Mouse (Mus musculus): ENCODE measurements around the gene Ergic1. TPM values are rescaled to one million over a fixed set of nuclear protein-coding genes. Genes with fewer than 3 reads are reported as not detected.

Ergic1 gene
- polyA plus RNA-seq, 1 experiment from 2014 or later: 135 TPM

GRCm38 (mm10) chr17:26699819-26700616, 138.7 kb downstream of the Ergic1 start:
- Histone ChIP-seq H3K4me2 (ENCODE audit: low read length) (no peak overlapping the region), H3K27me3 (replicated peaks; ENCODE audit: control insufficient read depth, insufficient read depth, low read length) (no peaks in the 10 kb centered on the region), H3K36me3 (ENCODE audit: control insufficient read depth, insufficient read depth, low read length) (peaks cover 43% of the 10 kb centered on the region), H3K9ac (ENCODE audit: low read length) (no peak overlapping the region), H3K27ac (ENCODE audit: low read depth) (no peak overlapping the region), H3K4me1 (replicated peaks; ENCODE audit: control insufficient read depth, insufficient read depth, low read length) (no peaks in the 10 kb centered on the region), H3K9me3 (ENCODE audit: control insufficient read depth, low read length) (peaks cover 3% of the 10 kb centered on the region; the same call in 1 of the 2 replicates), H3K4me3 (ENCODE audit: low read depth, low read length) (no peak overlapping the region)
- DNase-seq (ENCODE audit: low spot score) (no peak), ATAC-seq (replicated peaks; ENCODE audit: low FRiP score, low TSS enrichment, low read depth) (no peak)
- 87% methylated on average over 10 of the region's 10 CpGs for WGBS

- 84% methylated on average over 13 of the region's 13 CpGs for WGBS
- DNase-seq (ENCODE audit: low spot score): no peak
- no peak overlapping the region for H3K9ac ChIP-seq (ENCODE audit: low read length)
- H3K4me2 ChIP-seq (ENCODE audit: low read length): no peak overlapping the region
- no peak overlapping the region for H3K27ac ChIP-seq (ENCODE audit: low read depth)
- no peaks in the 10 kb centered on the region for H3K4me1 ChIP-seq (replicated peaks; ENCODE audit: control insufficient read depth, insufficient read depth, low read length)
- no peak for ATAC-seq (replicated peaks; ENCODE audit: low FRiP score, low TSS enrichment, low read depth)
- no peaks in the 10 kb centered on the region for H3K27me3 ChIP-seq (replicated peaks; ENCODE audit: control insufficient read depth, insufficient read depth, low read length)
- peaks cover 3% of the 10 kb centered on the region; the same call in 1 of the 2 replicates for H3K9me3 ChIP-seq (ENCODE audit: control insufficient read depth, low read length)
- peaks cover 33% of the 10 kb centered on the region for H3K36me3 ChIP-seq (ENCODE audit: control insufficient read depth, insufficient read depth, low read length)
- H3K4me3 ChIP-seq (ENCODE audit: low read depth, low read length): no peak overlapping the region
Observed at GRCm38 (mm10) chr17:26701565-26701964, 140.3 kb downstream of the Ergic1 start.

- DNase-seq (ENCODE audit: low spot score): no peak
- no peak overlapping the region for H3K4me3 ChIP-seq (ENCODE audit: low read depth, low read length)
- 81% methylated on average over 4 of the region's 4 CpGs for WGBS
- no peak overlapping the region for H3K27ac ChIP-seq (ENCODE audit: low read depth)
- no peak for ATAC-seq (replicated peaks; ENCODE audit: low FRiP score, low TSS enrichment, low read depth)
- no peak overlapping the region for H3K9ac ChIP-seq (ENCODE audit: low read length)
- no peaks in the 10 kb centered on the region for H3K4me1 ChIP-seq (replicated peaks; ENCODE audit: control insufficient read depth, insufficient read depth, low read length)
- peaks cover 3% of the 10 kb centered on the region; the same call in 1 of the 2 replicates for H3K9me3 ChIP-seq (ENCODE audit: control insufficient read depth, low read length)
- H3K27me3 ChIP-seq (replicated peaks; ENCODE audit: control insufficient read depth, insufficient read depth, low read length): no peaks in the 10 kb centered on the region
- H3K4me2 ChIP-seq (ENCODE audit: low read length): no peak overlapping the region
- H3K36me3 ChIP-seq (ENCODE audit: control insufficient read depth, insufficient read depth, low read length): peaks cover 23% of the 10 kb centered on the region
Observed at GRCm38 (mm10) chr17:26702621-26703020, 141.3 kb downstream of the Ergic1 start.

- H3K4me2 ChIP-seq (ENCODE audit: low read length): no peak overlapping the region
- 83% methylated on average over 4 of the region's 4 CpGs for WGBS
- H3K4me3 ChIP-seq (ENCODE audit: low read depth, low read length): no peak overlapping the region
- H3K9me3 ChIP-seq (ENCODE audit: control insufficient read depth, low read length): peaks cover 3% of the 10 kb centered on the region; the same call in 1 of the 2 replicates
- no peak overlapping the region for H3K9ac ChIP-seq (ENCODE audit: low read length)
- no peaks in the 10 kb centered on the region for H3K27me3 ChIP-seq (replicated peaks; ENCODE audit: control insufficient read depth, insufficient read depth, low read length)
- no peak overlapping the region for H3K27ac ChIP-seq (ENCODE audit: low read depth)
- no peaks in the 10 kb centered on the region for H3K4me1 ChIP-seq (replicated peaks; ENCODE audit: control insufficient read depth, insufficient read depth, low read length)
- DNase-seq (ENCODE audit: low spot score) (no peak), ATAC-seq (replicated peaks; ENCODE audit: low FRiP score, low TSS enrichment, low read depth) (no peak)
- H3K36me3 ChIP-seq (ENCODE audit: control insufficient read depth, insufficient read depth, low read length): peaks cover 17% of the 10 kb centered on the region
Observed at GRCm38 (mm10) chr17:26703671-26704070, 142.4 kb downstream of the Ergic1 start.

- Histone ChIP-seq H3K4me3 (ENCODE audit: low read depth, low read length) (no peak overlapping the region), H3K27ac (ENCODE audit: low read depth) (no peak overlapping the region), H3K4me1 (replicated peaks; ENCODE audit: control insufficient read depth, insufficient read depth, low read length) (no peaks in the 10 kb centered on the region), H3K27me3 (replicated peaks; ENCODE audit: control insufficient read depth, insufficient read depth, low read length) (no peaks in the 10 kb centered on the region), H3K36me3 (ENCODE audit: control insufficient read depth, insufficient read depth, low read length) (peaks cover 1% of the 10 kb centered on the region; the same call in 1 of the 2 replicates), H3K9ac (ENCODE audit: low read length) (no peak overlapping the region), H3K4me2 (ENCODE audit: low read length) (no peak overlapping the region), H3K9me3 (ENCODE audit: control insufficient read depth, low read length) (peaks cover 3% of the 10 kb centered on the region; the same call in 1 of the 2 replicates)
- DNase-seq (ENCODE audit: low spot score) (no peak), ATAC-seq (replicated peaks; ENCODE audit: low FRiP score, low TSS enrichment, low read depth) (no peak)
- 73% methylated on average over 11 of the region's 11 CpGs for WGBS
Observed at GRCm38 (mm10) chr17:26705463-26706359, 144.4 kb downstream of the Ergic1 start.

Small RNA genes within 50 kb of the gene (microRNA-seq; reads per million reads assigned to microRNA genes)
- gene Gm22420: not detected

Other genes starting within 250 kb of the Ergic1 start
- gene Neurl1b, start 146.7 kb upstream of the Ergic1 start, polyA plus RNA-seq (2014; fragmentation: Nextera tagmentation; extraction: Ambion mirVana): 2.3 and 3.1 TPM in 2 replicates
- 14.5 and 17.0 TPM in 2 replicates for gene Dusp1, start 639 bp downstream of the Ergic1 start, polyA plus RNA-seq (2014; fragmentation: Nextera tagmentation; extraction: Ambion mirVana)
- gene Atp6v0e, start 101.7 kb downstream of the Ergic1 start, polyA plus RNA-seq (2014; fragmentation: Nextera tagmentation; extraction: Ambion mirVana): 216 and 217 TPM in 2 replicates
- 8.1 and 8.5 TPM in 2 replicates for gene Crebrf, start 154.2 kb downstream of the Ergic1 start, polyA plus RNA-seq (2014; fragmentation: Nextera tagmentation; extraction: Ambion mirVana)
- 44.3 and 51.2 TPM in 2 replicates for gene Bnip1, start 219.6 kb downstream of the Ergic1 start, polyA plus RNA-seq (2014; fragmentation: Nextera tagmentation; extraction: Ambion mirVana)